In genomic region chr19:50013659-50014058, GRCm38 (mm10) we compare ENCODE assay signal across 12 mouse cellular contexts.
DNase-seq lines count a peak whose midpoint lies in the region; ATAC-seq lines count a peak whose summit lies in the region.
"Had no signal": no experiment of that assay in that cellular context is flagged by ENCODE, and none has a peak within 500 bp of the region (broad histone marks: within the 10 kb centered on the region; RNA-seq: fewer than 3 reads in every experiment).

No protein-coding gene starts in this region.

- no peak for ATAC-seq in megakaryocyte progenitor cell, adult 5-6 weeks (replicated peaks; ENCODE audit: poor library complexity)

- DNase-seq in cerebellum, postnatal 25 days, result peak; percentile 12 to 23
- DNase-seq in cerebellum, adult 18-20 months, result no peak
- peak; percentile 37 for DNase-seq in layer of hippocampus, adult 11-12 months (ENCODE audit: low spot score)
- no peak for DNase-seq in layer of hippocampus, postnatal 25 days (ENCODE audit: extremely low spot score in 1 of 2, low spot score in 1 of 2)
- peak; percentile 17 for DNase-seq in layer of hippocampus, adult 9-10 months (ENCODE audit: low spot score)
- DNase-seq in right cerebral cortex, adult 18-20 months, result peak; percentile 49
- no peak for DNase-seq in kidney, postnatal 36 days
- DNase-seq: adrenal gland, postnatal 36 days; gastrocnemius, postnatal 36 days; kidney, adult 8-10 months; thymus, adult 2 months had no signal

Comparison
In these comparisons a context has a peak if more than half of its experiments do, and no peak if none do; other contexts are left out.
1. DNase-seq: peak in cerebellum, postnatal 25 days (2 of 2), layer of hippocampus, adult 11-12 months (single experiment), layer of hippocampus, adult 9-10 months (single experiment) and right cerebral cortex, adult 18-20 months (single experiment); none in cerebellum, adult 18-20 months (0 of 2), layer of hippocampus, postnatal 25 days (0 of 2) and kidney, postnatal 36 days (0 of 2).